Mouse (Mus musculus): ENCODE data around the gene Serpini1.

- TF ChIP-seq CTCF (IDR thresholded peaks at IDR 0.05; ENCODE audit: low read depth) (no peak), EP300 (IDR thresholded peaks at IDR 0.05; ENCODE audit: low read depth) (no peak)
Measured at GRCm38 (mm10) chr3:75574074-75574473, 16.7 kb downstream of the Serpini1 start.
